Mouse (Mus musculus) ES-CJ7 (cell line): ENCODE measurements at regions not wholly inside any gene's neighbourhood (a gene's known extent, or its start where the extent isn't known, plus 50 kb on each side); places are given as distances from the start of the nearest gene placed in this dataset.

ENCODE experiments used
- DNase-seq: peaks from one replicate; pipeline ENCODE4 v3.0.0; 2011; ENCODE audit warnings: low read depth, low spot score

GRCm38 (mm10) chr3:3746542-3746941 is 2004.1 kb upstream of the Gm8797 start:
- DNase-seq: no peak

DNA sequence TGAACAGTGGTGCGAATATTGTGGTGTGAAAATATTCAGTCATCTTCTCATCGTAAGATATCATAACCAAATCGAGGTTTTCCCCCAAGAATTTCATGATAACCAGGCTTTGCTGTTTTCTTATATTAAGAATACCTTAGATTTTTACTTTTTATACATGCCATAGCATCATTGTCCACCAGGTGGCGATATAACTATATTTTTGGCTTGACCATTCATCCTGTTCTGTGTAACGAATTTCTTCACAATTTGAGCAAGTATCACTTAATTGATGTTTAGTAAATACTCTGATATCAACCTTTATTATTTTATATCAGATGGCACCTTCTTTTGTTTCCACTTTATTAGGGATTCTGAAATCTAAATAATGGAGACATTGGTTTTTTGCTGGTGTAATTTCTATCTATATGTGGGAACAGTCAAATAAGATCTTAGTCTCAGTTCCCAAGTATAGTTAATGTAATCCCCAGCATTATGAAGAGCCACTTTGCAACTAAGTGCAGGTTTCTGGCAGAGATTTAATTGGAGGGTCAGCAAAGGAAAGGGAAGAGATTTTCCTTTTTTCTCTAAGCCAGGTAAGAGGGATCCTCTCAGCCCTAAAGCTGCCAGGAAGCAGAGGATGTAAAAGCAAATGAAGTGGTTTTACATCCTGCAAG is 1998.9 kb upstream of the Gm8797 start:
- peak; percentile 28 for DNase-seq

GRCm38 (mm10) chr3:3761346-3761745 is 1989.3 kb upstream of the Gm8797 start:
- no peak for DNase-seq

GRCm38 (mm10) chr3:3784200-3784599 is 1966.4 kb upstream of the Gm8797 start:
- no peak for DNase-seq

GRCm38 (mm10) chr3:3786039-3786438 is 1964.6 kb upstream of the Gm8797 start:
- no peak for DNase-seq

- no peak for DNase-seq
Observed at GRCm38 (mm10) chr3:3807821-3808220, 1942.8 kb upstream of the Gm8797 start.

GRCm38 (mm10) chr3:3829020-3829419 is 1921.6 kb upstream of the Gm8797 start:
- no peak for DNase-seq

DNA sequence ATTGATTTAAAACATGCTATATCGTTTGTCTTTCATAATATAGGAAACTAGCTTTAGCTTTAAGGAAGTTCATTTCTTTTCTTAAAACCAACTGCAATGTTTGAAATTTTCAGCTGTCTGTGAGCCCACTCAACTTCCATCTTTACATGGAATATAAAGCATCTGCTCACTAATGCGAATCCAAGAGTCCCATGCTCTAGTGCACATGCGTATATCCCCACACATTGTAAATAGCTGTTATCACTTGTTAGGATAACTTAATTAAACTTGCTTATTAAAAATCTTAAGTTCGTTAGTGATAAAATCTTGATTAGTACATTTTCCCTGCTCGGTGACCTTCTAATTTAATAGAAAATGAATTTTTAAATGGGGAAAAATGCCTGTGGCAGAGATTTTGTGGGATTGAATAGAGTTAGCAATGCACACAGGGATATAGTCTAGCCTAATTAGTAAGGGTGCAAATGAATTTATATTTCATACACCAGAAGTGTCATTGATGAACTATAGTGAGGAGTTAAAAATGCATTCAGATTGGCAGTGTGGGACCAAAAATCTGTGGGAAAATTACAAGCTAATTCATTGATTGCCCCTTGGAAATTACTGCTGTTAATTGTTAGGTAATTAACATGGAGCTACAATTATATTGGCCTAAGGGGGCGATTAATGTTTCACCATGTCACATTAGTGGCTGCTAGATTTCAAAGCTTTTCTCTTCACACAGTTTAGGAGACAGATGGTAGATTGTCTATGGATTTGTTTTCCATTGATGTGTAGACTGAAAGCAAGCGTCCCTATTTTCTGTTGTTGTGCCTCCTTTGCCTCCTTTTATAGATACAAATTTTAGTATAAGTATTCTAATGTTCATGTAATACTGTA is 1919.0 kb upstream of the Gm8797 start:
- no peak for DNase-seq
